Mouse (Mus musculus) liver, adult 2 months (tissue): Measurements from ENCODE around the gene Aurkb.

Experiments
- CTCF ChIP-seq: fragments of 200-500 bp; IDR thresholded peaks from 2 replicates; pipeline ENCODE4 v1.5.1; 2011; ENCODE audit warnings: low read depth, low read length, control low read depth
- POLR2A ChIP-seq: fragments of 200-500 bp; IDR thresholded peaks from 2 replicates; pipeline ENCODE4 v1.6.1; 2011; ENCODE audit warnings: low read length, control low read depth; ENCODE audit not compliant: insufficient read depth; ENCODE audit errors: extremely low read depth

DNA sequence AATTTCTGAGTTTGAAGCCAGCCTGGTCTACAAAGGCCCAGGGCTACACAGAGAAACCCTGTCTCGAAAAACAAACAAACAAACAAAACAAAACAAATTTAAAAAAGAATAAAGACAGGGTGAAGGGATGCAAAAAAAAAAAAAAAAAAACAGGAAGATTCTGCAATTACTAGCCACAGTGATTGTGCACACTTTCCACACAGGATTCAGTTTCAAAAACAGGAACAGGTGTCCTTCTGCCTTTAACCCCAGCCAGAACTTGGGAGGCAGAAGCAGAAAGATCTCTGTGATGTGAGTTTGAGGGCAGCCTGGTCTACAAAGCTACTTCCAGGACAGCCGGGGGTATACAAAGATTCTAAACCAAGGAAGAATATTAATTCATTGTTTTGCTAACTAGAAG, 12.8 kb downstream of the Aurkb start:
- no peak for TF ChIP-seq POLR2A
- TF ChIP-seq CTCF, result no peak
